Mouse (Mus musculus) forebrain, postnatal 0 days (tissue): Measurements from ENCODE around the gene Nudt15. TPM values are rescaled to one million over a fixed set of nuclear protein-coding genes. Genes with fewer than 3 reads are reported as not detected.
A peak's percentile ranks its signal among the peaks of the same experiment; 100 is the strongest.

Source experiments
- ATAC-seq: fragments of 200-750 bp; cut with Nextera tagmentation; 2 replicates; pipeline ENCODE4 v1.8.0; 2017; ENCODE audit warnings: mild to moderate bottlenecking, moderate library complexity
- DNase-seq: peaks from one replicate; pipeline ENCODE4 v3.0.0-alpha.2; 2015
- H3K27ac ChIP-seq: fragments of 300-500 bp; sonication (generic); 2 replicates; pipeline ENCODE4 v1.5.1; 2014; ENCODE audit warnings: low read depth, mild to moderate bottlenecking, antibody characterized with exemption, low read length, moderate library complexity, mixed read lengths
- H3K27me3 ChIP-seq: fragments of 300-500 bp; sonication (generic); 2 replicates; pipeline ENCODE4 v1.6.1; 2014; ENCODE audit warnings: mild to moderate bottlenecking, low read length, mixed read lengths; ENCODE audit not compliant: insufficient read depth
- H3K36me3 ChIP-seq: fragments of 300-500 bp; sonication (generic); 2 replicates; pipeline ENCODE4 v1.6.1; 2014; ENCODE audit warnings: mild to moderate bottlenecking, moderate library complexity; ENCODE audit not compliant: insufficient read depth
- H3K4me1 ChIP-seq: fragments of 300-500 bp; sonication (generic); 2 replicates; pipeline ENCODE4 v1.6.1; 2014; ENCODE audit warnings: antibody characterized with exemption; ENCODE audit not compliant: insufficient read depth
- H3K4me2 ChIP-seq: fragments of 300-500 bp; sonication (generic); 2 replicates; pipeline ENCODE4 v1.6.1; 2014; ENCODE audit warnings: low read depth, mild to moderate bottlenecking, moderate library complexity
- H3K4me3 ChIP-seq: fragments of 300-500 bp; sonication (generic); 2 replicates; pipeline ENCODE4 v1.5.1; 2014; ENCODE audit warnings: low read depth, low read length, mixed read lengths
- H3K9ac ChIP-seq: fragments of 300-500 bp; sonication (generic); 2 replicates; pipeline ENCODE4 v1.6.1; 2014; ENCODE audit warnings: mild to moderate bottlenecking
- H3K9me3 ChIP-seq: fragments of 300-500 bp; sonication (generic); 2 replicates; pipeline ENCODE4 v1.6.1; 2016; ENCODE audit warnings: low read length
- CTCF ChIP-seq: sonication (generic); IDR thresholded peaks from 2 replicates; pipeline ENCODE4 v1.5.1; 2016; ENCODE audit warnings: antibody characterized with exemption, control low read depth, low read depth
- WGBS: fragments of 180-500 bp; shearing (Covaris S2); extraction: QIAGEN DNeasy Blood & Tissue Kit; methylation state at CpG from one replicate; pipeline ENCODE4 v1.1.7; 2014; 5-methylcytosine and 5-hydroxymethylcytosine counted together
- polyA plus RNA-seq: library from polyadenylated mRNA; unstranded; fragments of >200 nt; fragmentation: Nextera tagmentation; extraction: Ambion mirVana; gene quantifications from 2 replicates; pipeline ENCODE4 v1.2.1, GENCODE M21; 2015
- total RNA-seq: library from RNA; depleted of rRNA; stranded (reverse); fragments of >200 nt; gene quantifications from 2 replicates; pipeline ENCODE4 v1.2.3, GENCODE M21; 2014

Nudt15 gene
- total and polyA plus RNA-seq, 2 experiments from 2014 or later: 8.5 to 9.4 TPM

DNA sequence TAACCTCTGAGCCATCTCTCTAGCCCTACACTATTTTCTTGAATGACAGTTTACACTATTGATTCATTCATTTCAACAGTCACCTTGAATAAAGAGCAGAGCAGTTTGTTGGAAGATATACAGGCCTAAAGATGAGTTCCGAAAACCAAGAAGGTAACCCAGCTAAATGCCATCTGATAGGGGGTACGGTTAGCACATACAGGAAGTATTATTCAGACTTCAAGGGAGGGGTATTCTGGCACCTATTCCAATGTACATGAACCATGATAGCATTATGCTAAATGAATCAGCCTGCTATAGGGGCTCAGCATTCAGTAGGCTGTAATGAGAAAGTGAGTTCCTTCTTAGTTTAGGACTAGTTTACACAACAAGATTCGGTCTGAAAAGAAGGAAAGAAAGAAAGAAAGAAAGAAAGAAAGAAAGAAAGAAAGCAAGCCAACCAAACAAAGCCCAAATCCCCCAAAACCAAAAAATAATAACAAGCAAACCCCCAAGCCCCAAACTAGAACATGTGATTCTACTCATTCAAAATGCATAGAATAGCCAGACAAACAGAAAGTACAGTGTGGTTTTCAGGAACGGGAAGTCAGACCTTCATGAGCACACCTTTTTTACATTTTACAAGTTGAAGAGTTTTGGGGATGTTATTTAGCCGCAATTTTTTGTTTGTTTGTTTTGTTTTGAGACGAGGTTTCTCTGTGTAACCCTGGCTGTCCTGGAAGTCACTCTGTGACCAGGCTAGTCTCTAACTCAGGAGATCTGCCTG lies 39.2 kb downstream of the Nudt15 start:
- 94% methylated on average over 6 of the region's 6 CpGs for WGBS
- DNase-seq (no peak), ATAC-seq (no peak)
- Histone ChIP-seq H3K27ac (no peak overlapping the region), H3K4me3 (no peak overlapping the region), H3K27me3 (no peaks in the 10 kb centered on the region), H3K4me1 (peaks cover 5% of the 10 kb centered on the region; the same call in 1 of the 2 replicates), H3K36me3 (peaks cover 7% of the 10 kb centered on the region; the same call in 1 of the 2 replicates), H3K4me2 (no peak overlapping the region), H3K9ac (no peak overlapping the region), H3K9me3 (no peaks in the 10 kb centered on the region)
- TF ChIP-seq CTCF: no peak

DNA sequence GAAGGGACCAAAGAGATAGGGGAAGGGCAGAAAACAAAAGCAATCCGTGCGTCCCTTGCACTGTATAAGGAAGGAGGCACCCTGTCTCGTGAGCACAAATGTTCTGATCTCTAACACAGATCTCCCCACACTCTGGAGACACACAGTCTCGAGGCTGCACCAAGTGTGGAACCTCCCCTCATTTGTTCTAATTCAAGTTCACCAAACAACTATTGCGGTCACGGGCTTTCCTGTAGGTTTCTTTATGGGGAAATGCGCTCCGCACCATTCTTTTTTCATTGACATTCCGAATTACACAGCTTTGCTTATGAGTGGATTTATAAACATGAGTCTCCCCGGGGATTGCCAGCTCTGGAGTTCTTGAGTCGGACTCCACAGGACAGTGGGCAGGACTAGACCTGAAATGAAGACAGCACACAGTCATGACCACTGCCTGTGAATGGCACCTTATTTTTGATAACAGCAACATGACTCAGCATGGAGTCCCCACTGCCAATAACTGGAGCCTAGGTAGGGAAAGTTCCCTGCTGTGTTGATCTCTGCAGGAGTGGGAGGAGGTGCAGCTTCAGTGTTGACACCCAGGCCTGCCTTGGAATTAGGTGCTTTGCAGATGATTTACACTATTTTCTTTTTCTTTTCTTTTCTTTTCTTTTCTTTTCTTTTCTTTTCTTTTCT lies 40.2 kb downstream of the Nudt15 start:
- 78% methylated on average over 11 of the region's 11 CpGs for WGBS
- DNase-seq: no peak
- TF ChIP-seq CTCF: no peak

DNA sequence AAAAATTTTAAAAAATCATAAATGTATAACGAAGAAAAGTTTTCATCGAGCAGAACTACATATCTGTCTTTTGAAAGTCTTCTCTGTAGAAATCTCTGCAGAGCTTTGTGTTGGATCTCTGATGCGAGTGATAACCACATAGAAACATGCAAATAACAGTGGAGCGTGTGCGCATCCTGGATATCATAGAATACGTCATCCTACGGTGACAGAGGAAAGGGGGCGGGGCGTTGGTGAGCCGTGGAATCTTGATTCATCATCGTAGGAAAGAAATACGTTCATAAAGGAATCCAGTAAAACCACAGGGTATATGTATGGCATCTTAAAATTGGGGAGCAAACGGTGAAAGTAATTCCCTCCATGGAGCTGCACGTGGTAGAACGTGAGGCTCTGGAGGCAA lies 40.8 kb downstream of the Nudt15 start:
- no peak overlapping the region for H3K4me3 ChIP-seq
- TF ChIP-seq CTCF: no peak
- WGBS: 93% methylated on average over 15 of the region's 15 CpGs

More for the DNA sequence above, 40.2 kb downstream of the Nudt15 start:
- H3K9ac ChIP-seq: no peak overlapping the region
- H3K4me3 ChIP-seq: no peak overlapping the region
- no peaks in the 10 kb centered on the region for H3K9me3 ChIP-seq
- ATAC-seq: no peak
- no peaks in the 10 kb centered on the region for H3K27me3 ChIP-seq
- H3K27ac ChIP-seq: no peak overlapping the region
- 0 out of 2 replicates have a peak, but pooled peaks cover 6% of the 10 kb centered on the region for H3K36me3 ChIP-seq
- no peak overlapping the region for H3K4me2 ChIP-seq
- H3K4me1 ChIP-seq: peaks cover 11% of the 10 kb centered on the region

GRCm38 (mm10) chr14:73506283-73506682 lies 41.8 kb downstream of the Nudt15 start:
- H3K4me3 ChIP-seq: no peak overlapping the region
- TF ChIP-seq CTCF: no peak
- WGBS: 58% methylated on average over 8 of the region's 8 CpGs
- H3K4me2 ChIP-seq: no peak overlapping the region
- no peaks in the 10 kb centered on the region for H3K9me3 ChIP-seq
- DNase-seq (no peak), ATAC-seq (no peak)
- no peaks in the 10 kb centered on the region for H3K36me3 ChIP-seq
- peaks cover 14% of the 10 kb centered on the region for H3K4me1 ChIP-seq
- H3K27me3 ChIP-seq: no peaks in the 10 kb centered on the region
- H3K27ac ChIP-seq: no peak overlapping the region
- H3K9ac ChIP-seq: no peak overlapping the region

More for the DNA sequence above, 40.8 kb downstream of the Nudt15 start:
- ATAC-seq (no peak), DNase-seq (no peak)
- Histone ChIP-seq H3K27me3 (no peaks in the 10 kb centered on the region), H3K9me3 (no peaks in the 10 kb centered on the region), H3K36me3 (0 out of 2 replicates have a peak, but pooled peaks cover 1% of the 10 kb centered on the region), H3K27ac (no peak overlapping the region), H3K9ac (no peak overlapping the region), H3K4me1 (peaks cover 14% of the 10 kb centered on the region), H3K4me2 (no peak overlapping the region)

- TF ChIP-seq CTCF: no peak
- DNase-seq: peak; percentile 27
- H3K36me3 ChIP-seq: no peaks in the 10 kb centered on the region
- H3K9me3 ChIP-seq: no peaks in the 10 kb centered on the region
- no peaks in the 10 kb centered on the region for H3K27me3 ChIP-seq
- peaks cover 9% of the 10 kb centered on the region for H3K4me1 ChIP-seq
- no peak overlapping the region for H3K4me3 ChIP-seq
- peak overlapping the region; percentile 62 for H3K27ac ChIP-seq
- no peak overlapping the region for H3K9ac ChIP-seq
- peak; percentile 68 for ATAC-seq
- 28% methylated on average over 13 of the region's 13 CpGs for WGBS
- no peak overlapping the region for H3K4me2 ChIP-seq
Measured at GRCm38 (mm10) chr14:73503237-73503933, 44.7 kb downstream of the Nudt15 start.

DNA sequence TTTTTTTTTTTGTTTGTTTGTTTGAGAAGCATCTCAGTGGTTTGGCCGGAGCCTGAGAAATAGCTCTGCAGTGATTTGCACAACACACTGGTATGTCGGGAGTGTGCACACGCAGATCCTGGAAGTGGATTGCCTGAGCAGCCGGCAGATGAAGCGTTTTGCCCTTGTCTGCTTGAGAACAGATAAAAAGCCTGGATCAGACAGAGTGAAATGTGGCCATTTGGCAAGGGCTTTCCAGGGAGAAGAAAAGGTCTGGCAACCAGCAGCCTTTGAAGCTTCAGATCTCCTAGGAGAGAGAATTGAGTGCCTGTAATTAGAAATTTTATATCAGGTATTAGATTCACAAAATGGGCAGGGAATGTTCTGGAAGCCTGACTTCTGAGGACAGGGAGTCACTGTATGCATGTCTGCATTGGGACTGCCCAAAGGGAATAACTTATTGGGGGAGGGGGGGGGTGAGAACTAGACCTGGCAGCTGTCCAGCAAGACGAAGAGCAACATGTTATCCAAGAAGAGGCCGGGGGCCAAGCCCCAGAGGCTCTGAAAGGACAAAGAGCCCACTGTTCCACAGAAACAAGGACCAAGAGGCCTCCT lies 45.4 kb downstream of the Nudt15 start:
- H3K4me1 ChIP-seq: peaks cover 9% of the 10 kb centered on the region
- ATAC-seq (peak; percentile 78), DNase-seq (peak; percentile 71)
- no peaks in the 10 kb centered on the region for H3K9me3 ChIP-seq
- no peaks in the 10 kb centered on the region for H3K36me3 ChIP-seq
- H3K9ac ChIP-seq: 0 out of 2 replicates have a peak overlapping the region, but pooled peaks have one; percentile 10
- no peak overlapping the region for H3K4me3 ChIP-seq
- 18% methylated on average over 7 of the region's 7 CpGs for WGBS
- H3K27me3 ChIP-seq: no peaks in the 10 kb centered on the region
- peak overlapping the region; percentile 62 for H3K27ac ChIP-seq
- no peak for TF ChIP-seq CTCF
- no peak overlapping the region for H3K4me2 ChIP-seq
